ENCODE assay signal across 33 mouse cellular contexts in genomic region chr13:98683412-98683811, GRCm38 (mm10). TPM values are rescaled to one million over a fixed set of nuclear protein-coding genes. Genes with fewer than 3 reads are reported as not detected.
"Had no signal": no experiment of that assay in that cellular context is flagged by ENCODE, and none has a peak within 500 bp of the region (broad histone marks: within the 10 kb centered on the region; RNA-seq: fewer than 3 reads in every experiment).

No protein-coding gene starts in this region.

- DNase-seq: gastrocnemius, adult 2 months; gastrocnemius, postnatal 10 days; gastrocnemius, postnatal 25 days; heart, adult 18-20 months; heart, postnatal 10 days; kidney, adult 18-20 months; kidney, adult 8-10 months; kidney, postnatal 10 days; kidney, postnatal 4 days had no signal

- H3K4me3 ChIP-seq: gastrocnemius, adult 2 months; heart, embryonic 12.5 days; hindbrain, embryonic 13.5 days; hindbrain, embryonic 15.5 days; intestine, embryonic 15.5 days; layer of hippocampus, adult 2 months; left cerebral cortex, adult 2 months; limb, embryonic 10.5 days; limb, embryonic 12.5 days; liver, embryonic 12.5 days had no signal

- H3K9me3 ChIP-seq: heart, embryonic 12.5 days; hindbrain, embryonic 13.5 days; hindbrain, embryonic 15.5 days; intestine, embryonic 15.5 days; limb, embryonic 10.5 days; limb, embryonic 12.5 days; liver, embryonic 12.5 days had no signal

- H3K27me3 ChIP-seq: heart, embryonic 12.5 days; hindbrain, embryonic 13.5 days; hindbrain, embryonic 15.5 days; intestine, embryonic 15.5 days; liver, embryonic 12.5 days had no signal

- H3K4me2 ChIP-seq: heart, embryonic 12.5 days; hindbrain, embryonic 13.5 days; hindbrain, embryonic 15.5 days; intestine, embryonic 15.5 days; limb, embryonic 12.5 days; liver, embryonic 12.5 days had no signal

- H3K4me1 ChIP-seq: liver, embryonic 12.5 days had no signal

- H3K9ac ChIP-seq: heart, embryonic 12.5 days; hindbrain, embryonic 13.5 days; hindbrain, embryonic 15.5 days; intestine, embryonic 15.5 days; limb, embryonic 12.5 days; liver, embryonic 12.5 days; liver, embryonic 14.5 days had no signal

- ATAC-seq: hindbrain, postnatal 0 days; liver, embryonic 12.5 days had no signal

- H3K27ac ChIP-seq: gastrocnemius, adult 2 months; hindbrain, embryonic 13.5 days; hindbrain, embryonic 15.5 days; hindbrain, postnatal 0 days; layer of hippocampus, adult 2 months; left cerebral cortex, adult 2 months; liver, embryonic 12.5 days; liver, embryonic 14.5 days had no signal

- H3K36me3 ChIP-seq: heart, embryonic 12.5 days; hindbrain, embryonic 13.5 days; hindbrain, embryonic 15.5 days; intestine, embryonic 15.5 days; limb, embryonic 10.5 days; limb, embryonic 12.5 days; liver, embryonic 12.5 days had no signal

RNA-seq across cellular contexts. Expression of gene Tmem171, which starts 11.2 kb away (rescaled TPM):
- total RNA-seq: gastrocnemius, postnatal 4 days; hindbrain, postnatal 0 days; layer of hippocampus, postnatal 10 days; left cerebral cortex, postnatal 36 days; liver, adult 2 months had no signal
- polyA plus RNA-seq: hindbrain, embryonic 11.5 days; hindbrain, embryonic 13.5 days; hindbrain, embryonic 15.5 days; hindbrain, postnatal 0 days; limb, embryonic 10.5 days; liver, embryonic 12.5 days had no signal

RNA-seq across cellular contexts. Expression of gene Tmem174, which starts 46.2 kb away (rescaled TPM):
- total RNA-seq: gastrocnemius, adult 2 months; gastrocnemius, postnatal 10 days; gastrocnemius, postnatal 25 days; gastrocnemius, postnatal 4 days; heart, adult 18-20 months; heart, adult 8-10 months; heart, postnatal 10 days; heart, postnatal 25 days; hematopoietic stem cell, adult 5-6 weeks; hindbrain, postnatal 0 days; layer of hippocampus, postnatal 10 days; layer of hippocampus, postnatal 25 days; left cerebral cortex, postnatal 14 days; left cerebral cortex, postnatal 36 days; liver, adult 2 months had no signal
- polyA plus RNA-seq: heart, embryonic 12.5 days; heart, embryonic 14.5 days; heart, embryonic 16.5 days; hindbrain, embryonic 11.5 days; hindbrain, embryonic 13.5 days; hindbrain, embryonic 15.5 days; limb, embryonic 10.5 days; limb, embryonic 12.5 days; limb, embryonic 14.5 days; liver, adult 2 months; liver, embryonic 12.5 days; liver, embryonic 14.5 days had no signal
